Mouse (Mus musculus): ENCODE measurements around the gene Pdzd7. TPM values are rescaled to one million over a fixed set of nuclear protein-coding genes. Genes with fewer than 3 reads are reported as not detected.

Gene Pdzd7
- polyA plus RNA-seq, 1 experiment, result 5.0 TPM

DNA sequence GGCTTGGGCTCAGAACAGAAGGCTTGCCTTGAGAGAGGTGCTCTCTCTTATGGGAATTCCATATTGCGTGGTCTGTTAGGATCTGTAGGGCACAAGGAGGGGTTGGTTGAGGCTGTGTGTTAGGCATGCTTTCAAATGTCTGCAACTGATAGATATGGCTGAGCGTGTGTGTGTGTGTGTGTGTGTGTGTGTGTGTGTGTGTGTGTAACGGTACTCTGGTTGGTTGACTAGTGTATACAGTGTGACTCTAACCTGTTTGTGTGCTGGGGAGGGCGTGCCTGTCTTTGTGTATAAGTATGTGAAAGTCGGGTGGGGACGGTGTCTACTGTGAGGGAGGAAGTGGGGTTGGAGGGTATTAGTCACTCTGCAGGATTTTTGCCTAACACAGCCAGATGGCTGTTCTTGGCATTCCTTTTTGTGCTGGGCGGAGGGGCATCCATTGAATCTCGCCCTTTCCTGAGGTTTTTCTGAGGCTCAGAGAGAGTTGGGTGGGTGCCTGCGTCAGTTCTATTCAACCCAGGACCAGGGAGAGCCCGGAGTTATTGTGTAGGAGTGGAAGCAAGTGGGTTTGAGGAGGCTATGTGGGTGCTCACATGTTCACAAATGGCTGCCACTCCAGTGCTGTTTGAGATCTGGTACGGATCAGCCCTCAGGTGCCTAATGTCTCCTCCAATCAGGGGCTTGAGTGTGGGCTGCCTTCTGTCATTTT is 2.6 kb upstream of the Pdzd7 start:
- Histone ChIP-seq H3K4me2 (ENCODE audit: low read depth) (peak overlapping the region; percentile 90), H3K27me3 (ENCODE audit: control insufficient read depth, insufficient read depth, insufficient read length) (no peaks in the 10 kb centered on the region), H3K36me3 (ENCODE audit: control insufficient read depth, insufficient read depth) (peaks cover 21% of the 10 kb centered on the region), H3K79me2 (ENCODE audit: control insufficient read depth, insufficient read depth) (peaks cover 22% of the 10 kb centered on the region), H3K4me3 (peak overlapping the region; percentile 59), H3ac (ENCODE audit: control insufficient read depth, insufficient read length) (peak overlapping the region; percentile 26)
- no peak for TF ChIP-seq MYOG (IDR thresholded peaks at IDR 0.05; ENCODE audit: control insufficient read depth in 1 of 3, insufficient read depth in 1 of 3, insufficient read length in 2 of 3, low read depth in 2 of 3)
- peak; percentile 13 for TF ChIP-seq USF1 (IDR thresholded peaks at IDR 0.05; ENCODE audit: low read depth)
- no peak for TF ChIP-seq E2F4 (IDR thresholded peaks at IDR 0.05; ENCODE audit: insufficient read depth)
- no peak for TF ChIP-seq TCF12 (IDR thresholded peaks at IDR 0.05; ENCODE audit: insufficient read depth, poor library complexity, severe bottlenecking)
- TF ChIP-seq TCF3 (IDR thresholded peaks at IDR 0.05; ENCODE audit: insufficient read length, low read depth), result no peak
- peak; percentile 4 for TF ChIP-seq POLR2A (IDR thresholded peaks at IDR 0.05; ENCODE audit: insufficient read length, low read depth)
- no peak for TF ChIP-seq POLR2AphosphoS2 (IDR thresholded peaks at IDR 0.05; ENCODE audit: insufficient read length, low read depth)
- TF ChIP-seq MYOD1 (IDR thresholded peaks at IDR 0.05; ENCODE audit: control insufficient read depth in 1 of 3, insufficient read length in 2 of 3, low read depth in 2 of 3), result no peak
- TF ChIP-seq REST (IDR thresholded peaks at IDR 0.05; ENCODE audit: insufficient read depth, insufficient read length), result no peak
- TF ChIP-seq MAX (IDR thresholded peaks at IDR 0.05; ENCODE audit: low read depth), result no peak
- TF ChIP-seq SRF (IDR thresholded peaks at IDR 0.05; ENCODE audit: control insufficient read depth, insufficient read length, low read depth), result no peak

DNA sequence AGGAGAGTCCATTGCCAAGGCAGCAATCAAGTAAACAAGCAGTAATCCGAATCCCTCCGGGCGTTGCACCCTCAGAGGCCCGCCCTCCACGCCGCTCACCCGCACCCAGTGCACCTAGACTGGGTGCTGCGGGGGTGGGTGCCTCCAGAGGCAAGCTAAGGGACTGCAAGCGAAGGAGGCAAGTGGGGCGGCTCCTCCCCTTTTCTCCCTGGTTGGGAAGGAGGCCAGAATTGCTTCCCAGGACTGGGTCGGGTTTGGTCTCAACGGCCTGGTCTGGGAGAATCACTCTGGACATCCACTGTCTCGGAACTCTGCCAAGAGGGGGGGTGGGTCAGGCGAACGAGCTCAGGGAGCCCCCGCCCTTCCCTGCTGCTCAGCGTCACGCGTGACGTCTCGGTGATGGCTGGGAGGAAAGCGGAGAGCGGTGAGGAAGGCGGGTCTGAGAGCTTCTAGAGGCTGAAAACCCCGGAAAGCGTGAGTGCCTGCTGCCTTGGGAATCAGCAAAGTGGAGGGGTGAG is 2.0 kb upstream of the Pdzd7 start, which contains the start of gene Sfxn3:
TSS of gene Sfxn3 (plus strand) at position 87 of the 518 bp plus-strand sequence.
- Histone ChIP-seq H3K36me3 (ENCODE audit: control insufficient read depth, insufficient read depth) (peaks cover 18% of the 10 kb centered on the region), H3K4me3 (peak within 1 kb of the TSS; percentile 59), H3K27me3 (ENCODE audit: control insufficient read depth, insufficient read depth, insufficient read length) (no peaks in the 10 kb centered on the region), H3ac (ENCODE audit: control insufficient read depth, insufficient read length) (peak within 1 kb of the TSS; percentile 26), H3K4me2 (ENCODE audit: low read depth) (peak within 1 kb of the TSS; percentile 90), H3K79me2 (ENCODE audit: control insufficient read depth, insufficient read depth) (peaks cover 22% of the 10 kb centered on the region)
- TF ChIP-seq MYOD1 (IDR thresholded peaks at IDR 0.05; ENCODE audit: control insufficient read depth in 1 of 3, insufficient read length in 2 of 3, low read depth in 2 of 3) (no peak), E2F4 (IDR thresholded peaks at IDR 0.05; ENCODE audit: insufficient read depth) (no peak), MYOG (IDR thresholded peaks at IDR 0.05; ENCODE audit: control insufficient read depth in 1 of 3, insufficient read depth in 1 of 3, insufficient read length in 2 of 3, low read depth in 2 of 3) (peak in 1 of 3 experiments; percentile 21), TCF3 (IDR thresholded peaks at IDR 0.05; ENCODE audit: insufficient read length, low read depth) (no peak), SRF (IDR thresholded peaks at IDR 0.05; ENCODE audit: control insufficient read depth, insufficient read length, low read depth) (no peak), POLR2AphosphoS2 (IDR thresholded peaks at IDR 0.05; ENCODE audit: insufficient read length, low read depth) (peak; percentile 49), REST (IDR thresholded peaks at IDR 0.05; ENCODE audit: insufficient read depth, insufficient read length) (no peak), MAX (IDR thresholded peaks at IDR 0.05; ENCODE audit: low read depth) (no peak), TCF12 (IDR thresholded peaks at IDR 0.05; ENCODE audit: insufficient read depth, poor library complexity, severe bottlenecking) (no peak), CEBPB (IDR thresholded peaks at IDR 0.05; ENCODE audit: insufficient read depth, poor library complexity, severe bottlenecking) (peak; percentile 68), POLR2A (IDR thresholded peaks at IDR 0.05; ENCODE audit: insufficient read length, low read depth) (peak; percentile 43)

GRCm38 (mm10) chr19:45046523-45047321 is 1.2 kb upstream of the Pdzd7 start:
- TF ChIP-seq TCF3 (IDR thresholded peaks at IDR 0.05; ENCODE audit: insufficient read length, low read depth), result no peak
- TF ChIP-seq USF1 (IDR thresholded peaks at IDR 0.05; ENCODE audit: low read depth), result no peak
- TF ChIP-seq MYOD1 (IDR thresholded peaks at IDR 0.05; ENCODE audit: control insufficient read depth in 1 of 3, insufficient read length in 2 of 3, low read depth in 2 of 3), result peak in 1 of 3 experiments; percentile 0
- TF ChIP-seq POLR2A (IDR thresholded peaks at IDR 0.05; ENCODE audit: insufficient read length, low read depth), result peak; percentile 37
- no peak for TF ChIP-seq CEBPB (IDR thresholded peaks at IDR 0.05; ENCODE audit: insufficient read depth, poor library complexity, severe bottlenecking)
- Histone ChIP-seq H3K79me2 (ENCODE audit: control insufficient read depth, insufficient read depth) (peaks cover 22% of the 10 kb centered on the region), H3K4me3 (peak overlapping the region; percentile 59), H3K27me3 (ENCODE audit: control insufficient read depth, insufficient read depth, insufficient read length) (no peaks in the 10 kb centered on the region), H3K36me3 (ENCODE audit: control insufficient read depth, insufficient read depth) (peaks cover 15% of the 10 kb centered on the region), H3K4me2 (ENCODE audit: low read depth) (peak overlapping the region; percentile 90), H3ac (ENCODE audit: control insufficient read depth, insufficient read length) (no peak overlapping the region)

GRCm38 (mm10) chr19:45045236-45045635 is 281 bp downstream of the Pdzd7 start:
- TF ChIP-seq MYOG (IDR thresholded peaks at IDR 0.05; ENCODE audit: control insufficient read depth in 1 of 3, insufficient read depth in 1 of 3, insufficient read length in 2 of 3, low read depth in 2 of 3) (peak in 1 of 3 experiments; percentile 32), SRF (IDR thresholded peaks at IDR 0.05; ENCODE audit: control insufficient read depth, insufficient read length, low read depth) (no peak)
- H3K27me3 ChIP-seq (ENCODE audit: control insufficient read depth, insufficient read depth, insufficient read length), result no peaks in the 10 kb centered on the region
- peaks cover 14% of the 10 kb centered on the region for H3K36me3 ChIP-seq (ENCODE audit: control insufficient read depth, insufficient read depth)
- H3ac ChIP-seq (ENCODE audit: control insufficient read depth, insufficient read length), result no peak overlapping the region
- H3K4me2 ChIP-seq (ENCODE audit: low read depth), result peak overlapping the region; percentile 90
- peak overlapping the region; percentile 59 for H3K4me3 ChIP-seq
- H3K79me2 ChIP-seq (ENCODE audit: control insufficient read depth, insufficient read depth), result peaks cover 19% of the 10 kb centered on the region

Data from myocyte (in vitro differentiated cells).